Comparison of ENCODE assay signal across 10 mouse cellular contexts in genomic region chr4:129136189-129136578, GRCm38 (mm10). TPM values are rescaled to one million over a fixed set of nuclear protein-coding genes. Genes with fewer than 3 reads are reported as not detected.
A peak's percentile ranks its signal among the peaks of the same experiment; 100 is the strongest.
DNase-seq lines count a peak whose midpoint lies in the region; ATAC-seq lines count a peak whose summit lies in the region.
"Had no signal": no experiment of that assay in that cellular context is flagged by ENCODE, and none has a peak within 500 bp of the region (broad histone marks: within the 10 kb centered on the region; RNA-seq: fewer than 3 reads in every experiment).

No protein-coding gene starts in this region.

- no peak for ATAC-seq in erythroblast, adult 5-6 weeks (replicated peaks; ENCODE audit: low FRiP score, poor library complexity, severe bottlenecking)
- ATAC-seq in megakaryocyte, adult 5-6 weeks (ENCODE audit: poor library complexity, severe bottlenecking), result no peak
- no peak; the same call in 1 of the 2 replicates for ATAC-seq in limb, embryonic 15.5 days (ENCODE audit: insufficient number of reproducible peaks, low FRiP score, low TSS enrichment, low read depth)
- ATAC-seq in stomach, embryonic 16.5 days (ENCODE audit: insufficient read depth, low FRiP score), result no peak

- H3K9me3 ChIP-seq in erythroblast, embryonic 14.5 days (ENCODE audit: control insufficient read depth, low read length), result peaks cover 5% of the 10 kb centered on the region; the same call in 1 of the 2 replicates
- H3K9me3 ChIP-seq in megakaryocyte, embryonic 14.5 days, result no peaks in the 10 kb centered on the region
- no peaks in the 10 kb centered on the region for H3K9me3 ChIP-seq in limb, embryonic 15.5 days
- H3K9me3 ChIP-seq in stomach, embryonic 16.5 days (replicated peaks; ENCODE audit: control insufficient read depth, low read length), result no peaks in the 10 kb centered on the region

- H3K36me3 ChIP-seq in erythroblast, embryonic 14.5 days (ENCODE audit: control insufficient read depth), result no peaks in the 10 kb centered on the region
- H3K36me3 ChIP-seq in megakaryocyte, embryonic 14.5 days (replicated peaks; ENCODE audit: low read length), result no peaks in the 10 kb centered on the region
- no peaks in the 10 kb centered on the region for H3K36me3 ChIP-seq in limb, embryonic 15.5 days
- H3K36me3 ChIP-seq in stomach, embryonic 16.5 days (ENCODE audit: control insufficient read depth, insufficient read depth, low read length), result no peaks in the 10 kb centered on the region

- no peak overlapping the region for H3K27ac ChIP-seq in limb, embryonic 15.5 days
- no peak overlapping the region for H3K27ac ChIP-seq in stomach, embryonic 16.5 days (ENCODE audit: low read length)

- H3K4me1 ChIP-seq in erythroblast, embryonic 14.5 days (ENCODE audit: control insufficient read depth), result peaks cover 52% of the 10 kb centered on the region
- H3K4me1 ChIP-seq in megakaryocyte, embryonic 14.5 days, result peaks cover 63% of the 10 kb centered on the region
- peaks cover 26% of the 10 kb centered on the region for H3K4me1 ChIP-seq in limb, embryonic 15.5 days
- 0 out of 2 replicates have a peak, but pooled peaks cover 14% of the 10 kb centered on the region for H3K4me1 ChIP-seq in stomach, embryonic 16.5 days (ENCODE audit: control insufficient read depth, insufficient read depth, low read length)

- H3K27me3 ChIP-seq in erythroblast, embryonic 14.5 days (ENCODE audit: control insufficient read depth), result peaks cover 77% of the 10 kb centered on the region
- peaks cover 85% of the 10 kb centered on the region for H3K27me3 ChIP-seq in megakaryocyte, embryonic 14.5 days (replicated peaks)
- H3K27me3 ChIP-seq in limb, embryonic 15.5 days, result peaks cover 17% of the 10 kb centered on the region; the same call in 1 of the 2 replicates
- H3K27me3 ChIP-seq in stomach, embryonic 16.5 days (ENCODE audit: control insufficient read depth, insufficient read depth, low read length), result peaks cover 5% of the 10 kb centered on the region

- H3K9ac ChIP-seq in limb, embryonic 15.5 days, result peak overlapping the region; percentile 59; the same call in 1 of the 2 replicates
- H3K9ac ChIP-seq in stomach, embryonic 16.5 days (ENCODE audit: low read length), result peak overlapping the region; percentile 75

- peak overlapping the region; percentile 91 for H3K4me2 ChIP-seq in limb, embryonic 15.5 days
- peak overlapping the region; percentile 94 for H3K4me2 ChIP-seq in stomach, embryonic 16.5 days (ENCODE audit: low read depth, low read length)

- 40% methylated on average over 9 of the region's 9 CpGs for WGBS in limb, embryonic 15.5 days
- WGBS in stomach, embryonic 16.5 days, result 39% methylated on average over 9 of the region's 9 CpGs

- peak overlapping the region; percentile 39 for H3K4me3 ChIP-seq in erythroblast, embryonic 14.5 days (replicated peaks)
- peak overlapping the region; percentile 85 for H3K4me3 ChIP-seq in megakaryocyte, embryonic 14.5 days (replicated peaks)
- H3K4me3 ChIP-seq in limb, embryonic 15.5 days, result peak overlapping the region; percentile 58
- H3K4me3 ChIP-seq in stomach, embryonic 16.5 days (replicated peaks; ENCODE audit: low read length), result peak overlapping the region; percentile 54

- DNase-seq in spleen, adult 18-20 months, result no peak
- DNase-seq in adrenal gland, postnatal 14 days, result no peak

RNA-seq across cellular contexts. Expression of gene Fndc5, which starts 0.6 kb away (rescaled TPM):
- 0.06 and 0.08 TPM in 2 replicates for polyA plus RNA-seq in erythroblast, embryonic 14.5 days (2012)
- not detected in 2 replicates for total RNA-seq in erythroblast, adult 5-6 weeks (2015; ENCODE audit: low replicate concordance)
- total RNA-seq in erythroblast, adult 5-6 weeks (2017; ENCODE audit: low replicate concordance), result not detected in 2 replicates
- 0.80 TPM in 1 of 2 replicates, not detected in the other for polyA plus RNA-seq in megakaryocyte, embryonic 14.5 days (2012; ENCODE audit: insufficient read depth, low replicate concordance)
- 0.07 TPM in 2 replicates for total RNA-seq in megakaryocyte, adult 5-6 weeks (2015)
- not detected in 2 replicates for total RNA-seq in megakaryocyte, adult 5-6 weeks (2017)
- 17.4 and 22.9 TPM in 2 replicates for polyA plus RNA-seq in limb, embryonic 15.5 days (2015; fragmentation: Nextera tagmentation; extraction: Ambion mirVana)
- polyA plus RNA-seq in stomach, embryonic 16.5 days (2015; fragmentation: Nextera tagmentation; extraction: Ambion mirVana), result 1.3 and 2.6 TPM in 2 replicates
- total RNA-seq in adrenal gland, postnatal 14 days (2021), result 13.1 and 18.0 TPM in 2 replicates
- total RNA-seq: granulocyte monocyte progenitor cell, adult 5-6 weeks had no signal

RNA-seq across cellular contexts. Expression of gene Hpca, which starts 14.3 kb away (rescaled TPM):
- polyA plus RNA-seq in erythroblast, embryonic 14.5 days (2012), result not detected in 2 replicates
- total RNA-seq in erythroblast, adult 5-6 weeks (2015; ENCODE audit: low replicate concordance), result not detected in 2 replicates
- total RNA-seq in erythroblast, adult 5-6 weeks (2017; ENCODE audit: low replicate concordance), result not detected in 2 replicates
- polyA plus RNA-seq in megakaryocyte, embryonic 14.5 days (2012; ENCODE audit: insufficient read depth, low replicate concordance), result not detected in 2 replicates
- not detected in 2 replicates for total RNA-seq in megakaryocyte, adult 5-6 weeks (2015)
- total RNA-seq in megakaryocyte, adult 5-6 weeks (2017), result not detected in 2 replicates
- polyA plus RNA-seq in limb, embryonic 15.5 days (2015; fragmentation: Nextera tagmentation; extraction: Ambion mirVana), result 1.4 and 1.5 TPM in 2 replicates
- polyA plus RNA-seq in stomach, embryonic 16.5 days (2015; fragmentation: Nextera tagmentation; extraction: Ambion mirVana), result 1.8 and 2.0 TPM in 2 replicates
- total RNA-seq in adrenal gland, postnatal 14 days (2021), result 1.2 and 5.1 TPM in 2 replicates
- total RNA-seq: granulocyte monocyte progenitor cell, adult 5-6 weeks had no signal
- polyA plus RNA-seq: spleen, adult 2 months had no signal

RNA-seq across cellular contexts. Expression of gene Tmem54, which starts 30.8 kb away (rescaled TPM):
- not detected in 2 replicates for polyA plus RNA-seq in erythroblast, embryonic 14.5 days (2012)
- total RNA-seq in erythroblast, adult 5-6 weeks (2015; ENCODE audit: low replicate concordance), result not detected in 2 replicates
- not detected in 2 replicates for total RNA-seq in erythroblast, adult 5-6 weeks (2017; ENCODE audit: low replicate concordance)
- not detected in 2 replicates for polyA plus RNA-seq in megakaryocyte, embryonic 14.5 days (2012; ENCODE audit: insufficient read depth, low replicate concordance)
- not detected in 2 replicates for total RNA-seq in megakaryocyte, adult 5-6 weeks (2015)
- total RNA-seq in megakaryocyte, adult 5-6 weeks (2017), result not detected in 2 replicates
- polyA plus RNA-seq in limb, embryonic 15.5 days (2015; fragmentation: Nextera tagmentation; extraction: Ambion mirVana), result 27.5 and 32.3 TPM in 2 replicates
- 44.2 and 53.2 TPM in 2 replicates for polyA plus RNA-seq in stomach, embryonic 16.5 days (2015; fragmentation: Nextera tagmentation; extraction: Ambion mirVana)
- not detected in 2 replicates for total RNA-seq in adrenal gland, postnatal 14 days (2021)
- total RNA-seq: granulocyte monocyte progenitor cell, adult 5-6 weeks had no signal

RNA-seq across cellular contexts. Expression of gene S100pbp, which starts 53.3 kb away (rescaled TPM):
- 0.07 and 0.19 TPM in 2 replicates for polyA plus RNA-seq in erythroblast, embryonic 14.5 days (2012)
- total RNA-seq in erythroblast, adult 5-6 weeks (2015; ENCODE audit: low replicate concordance), result 12.7 and 13.6 TPM in 2 replicates
- 7.5 and 8.7 TPM in 2 replicates for total RNA-seq in erythroblast, adult 5-6 weeks (2017; ENCODE audit: low replicate concordance)
- 0.90 and 2.0 TPM in 2 replicates for polyA plus RNA-seq in megakaryocyte, embryonic 14.5 days (2012; ENCODE audit: insufficient read depth, low replicate concordance)
- total RNA-seq in megakaryocyte, adult 5-6 weeks (2015), result 28.3 and 37.5 TPM in 2 replicates
- total RNA-seq in megakaryocyte, adult 5-6 weeks (2017), result 14.1 and 22.2 TPM in 2 replicates
- 16.5 and 18.8 TPM in 2 replicates for polyA plus RNA-seq in limb, embryonic 15.5 days (2015; fragmentation: Nextera tagmentation; extraction: Ambion mirVana)
- polyA plus RNA-seq in stomach, embryonic 16.5 days (2015; fragmentation: Nextera tagmentation; extraction: Ambion mirVana), result 13.0 and 13.1 TPM in 2 replicates
- 24.5 and 30.0 TPM in 2 replicates for total RNA-seq in adrenal gland, postnatal 14 days (2021)

RNA-seq across cellular contexts. Expression of gene Yars, which starts 53.4 kb away (rescaled TPM):
- 2.7 and 3.1 TPM in 2 replicates for polyA plus RNA-seq in erythroblast, embryonic 14.5 days (2012)
- total RNA-seq in erythroblast, adult 5-6 weeks (2015; ENCODE audit: low replicate concordance), result 4.2 and 11.3 TPM in 2 replicates
- 10.7 and 34.0 TPM in 2 replicates for total RNA-seq in erythroblast, adult 5-6 weeks (2017; ENCODE audit: low replicate concordance)
- polyA plus RNA-seq in megakaryocyte, embryonic 14.5 days (2012; ENCODE audit: insufficient read depth, low replicate concordance), result 2.2 and 17.4 TPM in 2 replicates
- 9.4 and 12.5 TPM in 2 replicates for total RNA-seq in megakaryocyte, adult 5-6 weeks (2015)
- 20.0 and 26.1 TPM in 2 replicates for total RNA-seq in megakaryocyte, adult 5-6 weeks (2017)
- polyA plus RNA-seq in limb, embryonic 15.5 days (2015; fragmentation: Nextera tagmentation; extraction: Ambion mirVana), result 80.5 and 82.6 TPM in 2 replicates
- polyA plus RNA-seq in stomach, embryonic 16.5 days (2015; fragmentation: Nextera tagmentation; extraction: Ambion mirVana), result 72.9 and 80.0 TPM in 2 replicates
- total RNA-seq in adrenal gland, postnatal 14 days (2021), result 72.1 and 85.5 TPM in 2 replicates

Comparison
In these comparisons a context has a peak if more than half of its experiments do, and no peak if none do; other contexts are left out.
1. RNA of gene Tmem54, which starts 30.8 kb away (polyA plus RNA-seq): 44.2 to 53.2 TPM in stomach, embryonic 16.5 days and 27.5 to 32.3 TPM in limb, embryonic 15.5 days; not detected in megakaryocyte, embryonic 14.5 days and not detected in erythroblast, embryonic 14.5 days; every median in the first group is over 10 times any median in the second.
2. Peak in every context shown above with its lines, with median percentiles within 50 percentile points of each other: H3K4me3 ChIP-seq.